Mouse (Mus musculus) gastrocnemius, postnatal 4 days (tissue): Measurements from ENCODE around the gene Lat2. TPM values are rescaled to one million over a fixed set of nuclear protein-coding genes. Genes with fewer than 3 reads are reported as not detected.

Source experiments
- microRNA-seq: library from miRNA; unstranded; fragments of <30 nt; microRNA quantifications from one replicate; pipeline ENCODE4 v1.2.0, GENCODE M21; 2021
- total RNA-seq, 2 experiments: library from RNA; stranded (reverse); gene quantifications; 2 replicates each; pipeline ENCODE4 v1.2.3; 2021

The Lat2 gene
- total RNA-seq, 2 experiments from 2014 or later: 4.5 to 6.3 TPM

Small RNA genes lying within 50 kb of the gene (microRNA-seq; reads per million reads assigned to microRNA genes)
- not detected for gene Mir7228

Other genes with a start within 250 kb of the Lat2 start
- gene Gtf2ird1, start 158.3 kb downstream of the Lat2 start, total RNA-seq: 10 to 100 TPM; 50.0 to 57.8 TPM
- 10 to 100 TPM; 15.8 to 17.6 TPM for gene Clip2, start 62.6 kb downstream of the Lat2 start, total RNA-seq
- gene Syna, start 54.9 kb downstream of the Lat2 start, total RNA-seq: not detected
- 10 to 100 TPM; 42.6 to 45.0 TPM for gene Rfc2, start 33.7 kb downstream of the Lat2 start, total RNA-seq
- 100 to 1,000 TPM; 208 to 209 TPM for gene Eif4h, start 24.5 kb upstream of the Lat2 start, total RNA-seq
- gene Limk1, start 73.6 kb upstream of the Lat2 start, total RNA-seq: 10 to 100 TPM; 15.2 to 18.6 TPM
- gene Eln, start 132.3 kb upstream of the Lat2 start, total RNA-seq: 100 to 1,000 TPM; 334 to 400 TPM